Mouse (Mus musculus): ENCODE measurements around the gene Pla2g7. TPM values are rescaled to one million over a fixed set of nuclear protein-coding genes. Genes with fewer than 3 reads are reported as not detected.

Gene Pla2g7
- polyA plus RNA-seq, 1 experiment from 2014 or later = 18.7 TPM

- DNase-seq (no peak), ATAC-seq (ENCODE audit: low FRiP score, low TSS enrichment) (no peak)
- Histone ChIP-seq H3K9ac (replicated peaks; ENCODE audit: low read length) (no peak overlapping the region), H3K36me3 (ENCODE audit: control insufficient read depth, insufficient read depth, low read length) (no peaks in the 10 kb centered on the region), H3K27me3 (ENCODE audit: control insufficient read depth, insufficient read depth, low read length) (no peaks in the 10 kb centered on the region), H3K4me1 (ENCODE audit: control insufficient read depth, insufficient read depth, low read length) (no peaks in the 10 kb centered on the region), H3K4me3 (replicated peaks; ENCODE audit: low read depth, low read length) (no peak overlapping the region), H3K9me3 (ENCODE audit: control insufficient read depth, low read length) (no peaks in the 10 kb centered on the region), H3K4me2 (ENCODE audit: low read length) (no peak overlapping the region), H3K27ac (replicated peaks; ENCODE audit: low read depth, low read length) (no peak overlapping the region)
- WGBS = 91% methylated on average over 21 of the region's 21 CpGs
Observed at GRCm38 (mm10) chr17:43592296-43593291, 24.7 kb downstream of the Pla2g7 start.

- Histone ChIP-seq H3K27me3 (ENCODE audit: control insufficient read depth, insufficient read depth, low read length) (no peaks in the 10 kb centered on the region), H3K4me2 (ENCODE audit: low read length) (no peak overlapping the region), H3K4me1 (ENCODE audit: control insufficient read depth, insufficient read depth, low read length) (no peaks in the 10 kb centered on the region), H3K36me3 (ENCODE audit: control insufficient read depth, insufficient read depth, low read length) (no peaks in the 10 kb centered on the region), H3K9me3 (ENCODE audit: control insufficient read depth, low read length) (no peaks in the 10 kb centered on the region), H3K9ac (replicated peaks; ENCODE audit: low read length) (no peak overlapping the region), H3K4me3 (replicated peaks; ENCODE audit: low read depth, low read length) (no peak overlapping the region), H3K27ac (replicated peaks; ENCODE audit: low read depth, low read length) (no peak overlapping the region)
- ATAC-seq (ENCODE audit: low FRiP score, low TSS enrichment) (no peak), DNase-seq (no peak)
- 99% methylated on average over 2 of the region's 2 CpGs for WGBS
Observed at GRCm38 (mm10) chr17:43597742-43598141, 29.8 kb downstream of the Pla2g7 start.

- WGBS = 72% methylated on average over 4 of the region's 4 CpGs
Observed at GRCm38 (mm10) chr17:43598706-43599105, 30.8 kb downstream of the Pla2g7 start.

GRCm38 (mm10) chr17:43606704-43607103 lies 38.8 kb downstream of the Pla2g7 start:
- Histone ChIP-seq H3K4me3 (replicated peaks; ENCODE audit: low read depth, low read length) (no peak overlapping the region), H3K27ac (replicated peaks; ENCODE audit: low read depth, low read length) (no peak overlapping the region), H3K36me3 (ENCODE audit: control insufficient read depth, insufficient read depth, low read length) (no peaks in the 10 kb centered on the region), H3K4me2 (ENCODE audit: low read length) (no peak overlapping the region), H3K9me3 (ENCODE audit: control insufficient read depth, low read length) (no peaks in the 10 kb centered on the region), H3K4me1 (ENCODE audit: control insufficient read depth, insufficient read depth, low read length) (no peaks in the 10 kb centered on the region), H3K9ac (replicated peaks; ENCODE audit: low read length) (no peak overlapping the region), H3K27me3 (ENCODE audit: control insufficient read depth, insufficient read depth, low read length) (no peaks in the 10 kb centered on the region)
- 19% methylated on average over 3 of the region's 3 CpGs for WGBS
- DNase-seq (peak; percentile 70), ATAC-seq (ENCODE audit: low FRiP score, low TSS enrichment) (no peak; the same call in 1 of the 2 replicates)

More at GRCm38 (mm10) chr17:43598706-43599105, 30.8 kb downstream of the Pla2g7 start:
- no peak for ATAC-seq (ENCODE audit: low FRiP score, low TSS enrichment)
- Histone ChIP-seq H3K4me2 (ENCODE audit: low read length) (no peak overlapping the region), H3K4me1 (ENCODE audit: control insufficient read depth, insufficient read depth, low read length) (no peaks in the 10 kb centered on the region), H3K27me3 (ENCODE audit: control insufficient read depth, insufficient read depth, low read length) (no peaks in the 10 kb centered on the region), H3K27ac (replicated peaks; ENCODE audit: low read depth, low read length) (no peak overlapping the region), H3K9me3 (ENCODE audit: control insufficient read depth, low read length) (no peaks in the 10 kb centered on the region), H3K36me3 (ENCODE audit: control insufficient read depth, insufficient read depth, low read length) (no peaks in the 10 kb centered on the region), H3K9ac (replicated peaks; ENCODE audit: low read length) (no peak overlapping the region), H3K4me3 (replicated peaks; ENCODE audit: low read depth, low read length) (no peak overlapping the region)
- no peak for DNase-seq

GRCm38 (mm10) chr17:43611586-43611985 lies 43.7 kb downstream of the Pla2g7 start:
- Histone ChIP-seq H3K27ac (replicated peaks; ENCODE audit: low read depth, low read length) (no peak overlapping the region), H3K27me3 (ENCODE audit: control insufficient read depth, insufficient read depth, low read length) (no peaks in the 10 kb centered on the region), H3K9ac (replicated peaks; ENCODE audit: low read length) (no peak overlapping the region), H3K4me3 (replicated peaks; ENCODE audit: low read depth, low read length) (no peak overlapping the region), H3K4me2 (ENCODE audit: low read length) (no peak overlapping the region), H3K9me3 (ENCODE audit: control insufficient read depth, low read length) (no peaks in the 10 kb centered on the region), H3K4me1 (ENCODE audit: control insufficient read depth, insufficient read depth, low read length) (no peaks in the 10 kb centered on the region), H3K36me3 (ENCODE audit: control insufficient read depth, insufficient read depth, low read length) (no peaks in the 10 kb centered on the region)
- peak; percentile 93 for DNase-seq
- peak; percentile 31; the same call in 1 of the 2 replicates for ATAC-seq (ENCODE audit: low FRiP score, low TSS enrichment)
- 18% methylated on average over 7 of the region's 7 CpGs for WGBS

GRCm38 (mm10) chr17:43612221-43612620 lies 44.3 kb downstream of the Pla2g7 start:
- 57% methylated on average over 3 of the region's 3 CpGs for WGBS
- Histone ChIP-seq H3K27me3 (ENCODE audit: control insufficient read depth, insufficient read depth, low read length) (no peaks in the 10 kb centered on the region), H3K4me3 (replicated peaks; ENCODE audit: low read depth, low read length) (no peak overlapping the region), H3K27ac (replicated peaks; ENCODE audit: low read depth, low read length) (no peak overlapping the region), H3K9me3 (ENCODE audit: control insufficient read depth, low read length) (no peaks in the 10 kb centered on the region), H3K9ac (replicated peaks; ENCODE audit: low read length) (no peak overlapping the region), H3K36me3 (ENCODE audit: control insufficient read depth, insufficient read depth, low read length) (no peaks in the 10 kb centered on the region), H3K4me1 (ENCODE audit: control insufficient read depth, insufficient read depth, low read length) (no peaks in the 10 kb centered on the region), H3K4me2 (ENCODE audit: low read length) (no peak overlapping the region)
- DNase-seq (no peak), ATAC-seq (ENCODE audit: low FRiP score, low TSS enrichment) (no peak)

- no peaks in the 10 kb centered on the region for H3K9me3 ChIP-seq (ENCODE audit: control insufficient read depth, low read length)
- H3K27ac ChIP-seq (replicated peaks; ENCODE audit: low read depth, low read length) = no peak overlapping the region
- no peaks in the 10 kb centered on the region for H3K27me3 ChIP-seq (ENCODE audit: control insufficient read depth, insufficient read depth, low read length)
- H3K4me1 ChIP-seq (ENCODE audit: control insufficient read depth, insufficient read depth, low read length) = no peaks in the 10 kb centered on the region
- H3K9ac ChIP-seq (replicated peaks; ENCODE audit: low read length) = no peak overlapping the region
- H3K36me3 ChIP-seq (ENCODE audit: control insufficient read depth, insufficient read depth, low read length) = no peaks in the 10 kb centered on the region
- no peak overlapping the region for H3K4me3 ChIP-seq (replicated peaks; ENCODE audit: low read depth, low read length)
- ATAC-seq (ENCODE audit: low FRiP score, low TSS enrichment) = no peak
- WGBS = 94% methylated on average over 9 of the region's 9 CpGs
- no peak overlapping the region for H3K4me2 ChIP-seq (ENCODE audit: low read length)
- DNase-seq = no peak
Observed at GRCm38 (mm10) chr17:43619156-43619555, 51.3 kb downstream of the Pla2g7 start.

- no peak for ATAC-seq (ENCODE audit: low FRiP score, low TSS enrichment)
- Histone ChIP-seq H3K27me3 (ENCODE audit: control insufficient read depth, insufficient read depth, low read length) (no peaks in the 10 kb centered on the region), H3K36me3 (ENCODE audit: control insufficient read depth, insufficient read depth, low read length) (no peaks in the 10 kb centered on the region), H3K9ac (replicated peaks; ENCODE audit: low read length) (no peak overlapping the region), H3K4me1 (ENCODE audit: control insufficient read depth, insufficient read depth, low read length) (no peaks in the 10 kb centered on the region), H3K4me2 (ENCODE audit: low read length) (no peak overlapping the region), H3K4me3 (replicated peaks; ENCODE audit: low read depth, low read length) (no peak overlapping the region), H3K27ac (replicated peaks; ENCODE audit: low read depth, low read length) (no peak overlapping the region), H3K9me3 (ENCODE audit: control insufficient read depth, low read length) (no peaks in the 10 kb centered on the region)
- no peak for DNase-seq
- WGBS = 92% methylated on average over 10 of the region's 10 CpGs
Observed at GRCm38 (mm10) chr17:43622076-43622475, 54.2 kb downstream of the Pla2g7 start.

GRCm38 (mm10) chr17:43628246-43628645 lies 60.3 kb downstream of the Pla2g7 start:
- no peak overlapping the region for H3K4me2 ChIP-seq (ENCODE audit: low read length)
- no peak for DNase-seq
- H3K36me3 ChIP-seq (ENCODE audit: control insufficient read depth, insufficient read depth, low read length) = no peaks in the 10 kb centered on the region
- no peak overlapping the region for H3K4me3 ChIP-seq (replicated peaks; ENCODE audit: low read depth, low read length)
- H3K9me3 ChIP-seq (ENCODE audit: control insufficient read depth, low read length) = no peaks in the 10 kb centered on the region
- H3K9ac ChIP-seq (replicated peaks; ENCODE audit: low read length) = no peak overlapping the region
- H3K4me1 ChIP-seq (ENCODE audit: control insufficient read depth, insufficient read depth, low read length) = peaks cover 8% of the 10 kb centered on the region
- ATAC-seq (ENCODE audit: low FRiP score, low TSS enrichment) = no peak
- no peak overlapping the region for H3K27ac ChIP-seq (replicated peaks; ENCODE audit: low read depth, low read length)
- 96% methylated on average over 10 of the region's 10 CpGs for WGBS
- peaks cover 28% of the 10 kb centered on the region for H3K27me3 ChIP-seq (ENCODE audit: control insufficient read depth, insufficient read depth, low read length)
